Mouse (Mus musculus) hindbrain, embryonic 12.5 days (tissue): Measurements from ENCODE around the gene Adipoq. TPM values are rescaled to one million over a fixed set of nuclear protein-coding genes. Genes with fewer than 3 reads are reported as not detected.
"Not testable (repeated sequence)": the region's sequence is repeated elsewhere in the genome, so short reads cannot be mapped to it uniquely, and the experiment has no call there.

Experiments
- ATAC-seq: fragments of 200-750 bp; cut with Nextera tagmentation; 2 replicates; pipeline ENCODE4 v1.8.0; 2017; ENCODE audit warnings: moderate TSS enrichment; ENCODE audit not compliant: low FRiP score
- H3K27ac ChIP-seq: fragments of 300-500 bp; sonication (generic); 2 replicates; pipeline ENCODE4 v1.5.1; 2016; ENCODE audit warnings: mild to moderate bottlenecking
- H3K27me3 ChIP-seq: fragments of 300-500 bp; sonication (generic); 2 replicates; pipeline ENCODE4 v1.6.1; 2016; ENCODE audit warnings: mild to moderate bottlenecking
- H3K36me3 ChIP-seq: fragments of 300-500 bp; sonication (generic); 2 replicates; pipeline ENCODE4 v1.6.1; 2016; ENCODE audit warnings: mild to moderate bottlenecking
- H3K4me1 ChIP-seq: fragments of 300-500 bp; sonication (generic); 2 replicates; pipeline ENCODE4 v1.6.1; 2016
- H3K4me2 ChIP-seq: fragments of 300-500 bp; sonication (generic); replicated peaks from 2 replicates; pipeline ENCODE4 v1.6.1; 2016; ENCODE audit warnings: mild to moderate bottlenecking
- H3K4me3 ChIP-seq: fragments of 300-500 bp; sonication (generic); 2 replicates; pipeline ENCODE4 v1.5.1; 2016; ENCODE audit warnings: mild to moderate bottlenecking
- H3K9ac ChIP-seq: fragments of 300-500 bp; sonication (generic); 2 replicates; pipeline ENCODE4 v1.6.1; 2016; ENCODE audit warnings: mild to moderate bottlenecking, moderate library complexity
- H3K9me3 ChIP-seq: fragments of 300-500 bp; sonication (generic); replicated peaks from 2 replicates; pipeline ENCODE4 v1.6.1; 2016; ENCODE audit warnings: mild to moderate bottlenecking
- WGBS: fragments of 180-500 bp; shearing (Covaris S2); methylation state at CpG from one replicate; pipeline ENCODE4 v1.1.7; 2016; 5-methylcytosine and 5-hydroxymethylcytosine counted together
- polyA plus RNA-seq: library from polyadenylated mRNA; unstranded; fragments of >200 nt; fragmentation: Nextera tagmentation; extraction: Ambion mirVana; gene quantifications from 2 replicates; pipeline ENCODE4 v1.2.1, GENCODE M21; 2016

Adipoq gene
- polyA plus RNA-seq, 1 experiment from 2014 or later, result not detected

- WGBS, result 93% methylated on average over 5 of the region's 5 CpGs
- H3K9ac ChIP-seq, result no peak overlapping the region
These were observed 28.5 kb downstream of the Adipoq start for GRCm38 (mm10) chr16:23174855-23175254.

GRCm38 (mm10) chr16:23175956-23176355 lies 29.6 kb downstream of the Adipoq start:
- 65% methylated on average over 3 of the region's 3 CpGs for WGBS
- Histone ChIP-seq H3K4me2 (no peak overlapping the region), H3K4me3 (no peak overlapping the region), H3K9me3 (0 out of 2 replicates have a peak, but pooled peaks cover 3% of the 10 kb centered on the region), H3K27me3 (no peaks in the 10 kb centered on the region), H3K4me1 (no peaks in the 10 kb centered on the region), H3K27ac (no peak overlapping the region), H3K36me3 (no peaks in the 10 kb centered on the region), H3K9ac (no peak overlapping the region)
- ATAC-seq, result no peak

More at GRCm38 (mm10) chr16:23174855-23175254, 28.5 kb downstream of the Adipoq start:
- Histone ChIP-seq H3K27me3 (no peaks in the 10 kb centered on the region), H3K4me2 (no peak overlapping the region), H3K27ac (no peak overlapping the region), H3K9me3 (0 out of 2 replicates have a peak, but pooled peaks cover 3% of the 10 kb centered on the region), H3K4me3 (no peak overlapping the region), H3K36me3 (no peaks in the 10 kb centered on the region), H3K4me1 (no peaks in the 10 kb centered on the region)
- ATAC-seq, result no peak

DNA sequence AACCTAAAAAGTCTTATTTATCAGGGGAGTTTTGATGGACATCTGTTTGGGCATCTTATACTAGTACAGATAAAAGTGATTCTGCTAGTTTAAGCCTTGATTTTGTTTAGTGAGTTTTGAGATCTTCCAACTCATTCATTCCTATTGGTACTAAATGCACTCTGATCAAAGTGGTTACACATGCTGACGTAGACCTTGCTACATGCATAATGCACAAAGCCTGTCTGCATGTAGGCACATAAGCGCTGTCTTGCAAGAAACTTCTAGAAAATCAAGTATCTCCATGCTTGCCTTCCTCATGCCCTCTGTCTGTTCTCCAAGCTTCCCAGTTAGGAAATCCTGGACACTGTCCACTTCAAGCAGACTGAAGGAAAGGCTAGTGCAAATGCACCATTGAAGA lies 31.5 kb downstream of the Adipoq start:
- H3K4me2 ChIP-seq, result no peak overlapping the region
- no peaks in the 10 kb centered on the region for H3K9me3 ChIP-seq
- H3K4me3 ChIP-seq, result no peak overlapping the region
- no peaks in the 10 kb centered on the region for H3K27me3 ChIP-seq
- H3K9ac ChIP-seq, result no peak overlapping the region
- H3K4me1 ChIP-seq, result no peaks in the 10 kb centered on the region
- no peak for ATAC-seq
- H3K36me3 ChIP-seq, result no peaks in the 10 kb centered on the region
- 96% methylated on average over 2 of the region's 2 CpGs for WGBS
- no peak overlapping the region for H3K27ac ChIP-seq

- WGBS, result 94% methylated on average over 5 of the region's 5 CpGs
- Histone ChIP-seq H3K27me3 (no peaks in the 10 kb centered on the region), H3K27ac (no peak overlapping the region), H3K4me2 (no peak overlapping the region), H3K9ac (no peak overlapping the region), H3K4me3 (no peak overlapping the region), H3K36me3 (no peaks in the 10 kb centered on the region), H3K9me3 (no peaks in the 10 kb centered on the region), H3K4me1 (no peaks in the 10 kb centered on the region)
- no peak for ATAC-seq
These were observed 32.5 kb downstream of the Adipoq start for GRCm38 (mm10) chr16:23178796-23179195.

GRCm38 (mm10) chr16:23179436-23179835 lies 33.1 kb downstream of the Adipoq start:
- not testable (repeated sequence) for H3K9ac ChIP-seq, H3K27me3 ChIP-seq, H3K27ac ChIP-seq, H3K9me3 ChIP-seq, H3K4me3 ChIP-seq, H3K4me2 ChIP-seq, H3K36me3 ChIP-seq, H3K4me1 ChIP-seq, ATAC-seq
- 92% methylated on average over 18 of the region's 18 CpGs for WGBS

- no peaks in the 10 kb centered on the region for H3K4me1 ChIP-seq
- H3K9me3 ChIP-seq, result no peaks in the 10 kb centered on the region
- H3K27ac ChIP-seq, result no peak overlapping the region
- H3K27me3 ChIP-seq, result no peaks in the 10 kb centered on the region
- no peak overlapping the region for H3K4me2 ChIP-seq
- WGBS, result 80% methylated on average over 4 of the region's 4 CpGs
- H3K36me3 ChIP-seq, result no peaks in the 10 kb centered on the region
- H3K9ac ChIP-seq, result no peak overlapping the region
- no peak for ATAC-seq
- no peak overlapping the region for H3K4me3 ChIP-seq
These were observed 34.7 kb downstream of the Adipoq start for GRCm38 (mm10) chr16:23181054-23181453.

DNA sequence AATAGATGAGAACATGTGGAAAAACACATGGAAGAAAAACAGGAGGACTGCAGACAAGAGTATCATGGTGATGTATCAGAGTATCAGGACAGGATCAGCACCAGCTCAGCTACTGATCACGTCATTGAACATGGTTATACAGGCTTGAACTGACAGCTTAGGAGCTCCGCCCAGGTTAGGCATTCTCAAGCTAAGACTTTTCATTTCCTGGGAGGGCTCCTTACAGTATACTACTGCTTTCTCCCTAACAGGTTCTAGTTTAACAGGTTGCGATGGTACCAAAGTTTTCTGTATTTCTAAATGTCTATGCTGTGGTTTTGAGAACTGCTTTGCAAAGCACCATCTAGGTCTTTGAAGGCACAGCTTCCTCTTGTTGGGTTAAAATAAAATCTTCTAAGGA lies 35.2 kb downstream of the Adipoq start:
- Histone ChIP-seq H3K9ac (no peak overlapping the region), H3K4me1 (no peaks in the 10 kb centered on the region)

DNA sequence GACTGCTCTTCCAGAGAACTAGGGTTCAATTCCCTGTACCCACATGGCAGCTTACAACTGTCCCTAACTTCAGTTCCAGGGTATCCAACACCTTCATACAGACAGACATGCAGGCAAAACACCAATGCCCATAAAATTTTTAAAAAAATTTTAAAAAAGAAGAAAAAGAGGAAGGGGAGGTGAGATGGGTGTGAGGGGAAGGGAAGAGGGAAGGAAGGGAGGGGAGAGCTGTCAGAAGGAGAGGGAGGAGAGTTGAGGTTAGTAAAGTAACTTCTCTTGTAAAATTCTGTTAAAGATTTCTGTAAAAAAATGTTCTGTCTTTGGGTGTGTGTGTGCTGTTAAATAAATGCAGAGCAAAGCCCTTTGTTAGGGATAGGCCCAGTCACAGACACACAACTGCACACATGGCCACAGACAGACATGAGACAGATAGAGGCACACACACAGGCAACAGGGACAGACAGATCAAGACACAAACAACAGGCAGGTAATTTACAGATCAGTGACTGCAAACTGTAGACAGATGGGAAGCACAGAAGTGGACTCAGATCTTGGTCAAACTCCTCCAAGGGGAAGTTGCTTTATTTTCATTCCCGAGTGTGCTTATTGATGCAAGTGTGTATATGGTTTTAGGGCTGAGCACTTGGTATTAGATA lies 35.7 kb downstream of the Adipoq start:
- no peaks in the 10 kb centered on the region for H3K27me3 ChIP-seq
- no peak for ATAC-seq
- no peak overlapping the region for H3K27ac ChIP-seq
- no peaks in the 10 kb centered on the region for H3K36me3 ChIP-seq
- H3K4me2 ChIP-seq, result no peak overlapping the region
- no peak overlapping the region for H3K9ac ChIP-seq
- H3K4me3 ChIP-seq, result no peak overlapping the region
- no peaks in the 10 kb centered on the region for H3K4me1 ChIP-seq
- WGBS, result 82% methylated on average over 1 of the region's 1 CpGs
- no peaks in the 10 kb centered on the region for H3K9me3 ChIP-seq

More for the DNA sequence above, 35.2 kb downstream of the Adipoq start:
- H3K27ac ChIP-seq, result no peak overlapping the region
- WGBS, result 83% methylated on average over 3 of the region's 3 CpGs
- ATAC-seq, result no peak
- no peaks in the 10 kb centered on the region for H3K27me3 ChIP-seq
- no peaks in the 10 kb centered on the region for H3K9me3 ChIP-seq
- no peaks in the 10 kb centered on the region for H3K36me3 ChIP-seq
- H3K4me3 ChIP-seq, result no peak overlapping the region
- H3K4me2 ChIP-seq, result no peak overlapping the region

DNA sequence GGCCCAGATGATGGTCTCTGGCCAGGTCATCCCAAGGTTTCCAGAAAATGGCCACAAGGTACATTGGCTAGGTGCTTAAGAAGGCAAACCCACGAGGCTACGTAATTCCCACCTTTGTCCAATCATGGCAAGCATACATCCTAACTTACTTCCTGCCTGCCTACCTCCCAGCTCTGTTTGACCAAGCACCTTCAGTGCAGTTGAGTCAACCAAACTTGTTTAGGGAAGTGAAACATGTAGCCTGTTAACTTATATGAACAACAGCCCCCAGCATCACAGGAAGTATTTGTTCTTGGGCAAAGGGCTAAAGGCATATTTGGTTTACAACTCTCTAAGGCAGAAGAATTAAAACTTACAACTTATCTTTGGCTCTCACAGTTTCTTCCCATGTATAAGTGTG lies 39.5 kb downstream of the Adipoq start:
- no peaks in the 10 kb centered on the region for H3K9me3 ChIP-seq
- no peak for ATAC-seq
- H3K4me3 ChIP-seq, result no peak overlapping the region
- H3K9ac ChIP-seq, result no peak overlapping the region
- no peaks in the 10 kb centered on the region for H3K4me1 ChIP-seq
- no peaks in the 10 kb centered on the region for H3K36me3 ChIP-seq
- WGBS, result 91% methylated on average over 2 of the region's 2 CpGs
- H3K27ac ChIP-seq, result no peak overlapping the region
- H3K4me2 ChIP-seq, result no peak overlapping the region
- H3K27me3 ChIP-seq, result no peaks in the 10 kb centered on the region

DNA sequence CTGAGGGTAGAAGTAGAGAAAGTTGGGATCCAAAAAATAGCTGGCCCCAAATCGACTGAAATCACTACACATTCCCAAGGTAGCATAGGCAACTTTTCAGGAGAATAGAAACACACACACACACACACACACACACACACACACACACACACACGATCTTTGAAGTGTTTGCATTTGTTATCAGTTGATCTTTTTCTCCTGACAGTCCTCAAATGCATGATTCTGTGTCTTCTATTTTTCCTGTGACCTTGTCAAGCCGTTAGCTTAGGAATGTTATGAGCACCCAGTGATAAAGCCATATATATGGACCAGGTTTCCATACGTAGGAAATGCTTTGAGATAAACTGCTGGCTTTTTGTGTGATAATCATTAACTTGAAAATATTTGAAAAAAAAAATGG lies 40.1 kb downstream of the Adipoq start:
- WGBS, result 83% methylated on average over 4 of the region's 4 CpGs
- no peak overlapping the region for H3K27ac ChIP-seq
- H3K36me3 ChIP-seq, result no peaks in the 10 kb centered on the region
- H3K9me3 ChIP-seq, result no peaks in the 10 kb centered on the region
- no peak overlapping the region for H3K9ac ChIP-seq
- H3K4me1 ChIP-seq, result no peaks in the 10 kb centered on the region
- ATAC-seq, result no peak
- no peak overlapping the region for H3K4me2 ChIP-seq
- H3K4me3 ChIP-seq, result no peak overlapping the region
- no peaks in the 10 kb centered on the region for H3K27me3 ChIP-seq

DNA sequence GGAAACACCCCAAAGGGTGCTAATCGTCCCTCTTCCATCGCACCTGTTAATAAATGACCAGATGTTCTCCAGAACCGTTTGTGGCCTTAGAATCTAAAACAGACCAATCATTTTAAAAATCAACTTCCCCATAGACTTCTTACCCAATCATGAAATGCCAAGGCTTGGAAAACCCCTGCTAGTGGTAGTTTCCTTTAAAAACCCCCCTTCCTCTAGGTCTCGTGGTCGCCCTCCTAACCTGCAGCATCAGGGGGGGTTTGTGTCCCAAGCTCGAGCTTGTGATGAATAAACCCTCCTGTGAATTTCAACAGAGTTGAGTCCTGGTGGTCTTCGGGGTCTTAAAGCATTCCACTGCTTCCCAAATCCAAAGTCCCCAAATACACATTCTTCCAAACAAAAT lies 41.6 kb downstream of the Adipoq start:
- 83% methylated on average over 7 of the region's 7 CpGs for WGBS
- no peak overlapping the region for H3K4me2 ChIP-seq
- H3K4me1 ChIP-seq, result no peaks in the 10 kb centered on the region
- no peaks in the 10 kb centered on the region for H3K36me3 ChIP-seq
- H3K9me3 ChIP-seq, result no peaks in the 10 kb centered on the region
- no peak overlapping the region for H3K4me3 ChIP-seq
- no peak overlapping the region for H3K9ac ChIP-seq
- H3K27ac ChIP-seq, result no peak overlapping the region
- no peaks in the 10 kb centered on the region for H3K27me3 ChIP-seq
- ATAC-seq, result no peak

- H3K4me2 ChIP-seq, result no peak overlapping the region
- H3K4me1 ChIP-seq, result no peaks in the 10 kb centered on the region
- no peak overlapping the region for H3K27ac ChIP-seq
- no peak overlapping the region for H3K9ac ChIP-seq
- H3K4me3 ChIP-seq, result no peak overlapping the region
- 97% methylated on average over 1 of the region's 1 CpGs for WGBS
- H3K9me3 ChIP-seq, result no peaks in the 10 kb centered on the region
- H3K36me3 ChIP-seq, result no peaks in the 10 kb centered on the region
- H3K27me3 ChIP-seq, result no peaks in the 10 kb centered on the region
- no peak for ATAC-seq
These were observed 43.3 kb downstream of the Adipoq start for GRCm38 (mm10) chr16:23189612-23190011.

- no peak for ATAC-seq
- H3K27me3 ChIP-seq, result no peaks in the 10 kb centered on the region
- 84% methylated on average over 9 of the region's 9 CpGs for WGBS
- no peak overlapping the region for H3K4me2 ChIP-seq
- no peaks in the 10 kb centered on the region for H3K9me3 ChIP-seq
- no peak overlapping the region for H3K4me3 ChIP-seq
- no peak overlapping the region for H3K27ac ChIP-seq
- H3K4me1 ChIP-seq, result no peaks in the 10 kb centered on the region
- no peaks in the 10 kb centered on the region for H3K36me3 ChIP-seq
- H3K9ac ChIP-seq, result no peak overlapping the region
These were observed 45.4 kb downstream of the Adipoq start for GRCm38 (mm10) chr16:23191560-23192242.
